Mouse (Mus musculus) urinary bladder, postnatal 14 days (tissue): Measurements from ENCODE around the gene Synpr.
A peak's percentile ranks its signal among the peaks of the same experiment; 100 is the strongest.
"Not testable (repeated sequence)": the region's sequence is repeated elsewhere in the genome, so short reads cannot be mapped to it uniquely, and the experiment has no call there.

Source experiments
- DNase-seq: peaks from one replicate; pipeline ENCODE4 v3.0.0; 2021; ENCODE audit warnings: low spot score

Gene Synpr

GRCm38 (mm10) chr14:13284091-13284844 lies at the start of gene Synpr:
Synpr (plus strand) TSS chr14:13284780.
- peak; percentile 6 for DNase-seq

DNA sequence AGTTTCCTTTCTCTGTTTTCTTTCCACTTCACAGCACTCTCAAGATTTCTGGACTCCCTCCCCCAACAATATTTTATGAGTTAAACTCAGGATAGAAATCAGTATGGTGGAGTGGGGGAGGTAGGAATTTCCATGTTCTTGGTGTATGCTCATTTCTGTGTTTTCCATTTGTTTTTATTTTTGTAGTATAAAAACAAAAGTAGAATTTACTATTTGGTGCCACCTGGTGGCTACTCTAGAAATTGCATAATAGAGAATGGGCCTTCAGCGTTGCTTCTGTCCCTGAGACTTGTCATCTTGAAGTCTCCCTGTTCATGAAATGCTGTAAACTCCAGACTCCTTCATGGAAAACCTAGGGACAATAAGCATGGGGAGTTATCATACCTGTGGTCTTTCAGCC lies 47.7 kb upstream of the Synpr start:
- DNase-seq = no peak

DNA sequence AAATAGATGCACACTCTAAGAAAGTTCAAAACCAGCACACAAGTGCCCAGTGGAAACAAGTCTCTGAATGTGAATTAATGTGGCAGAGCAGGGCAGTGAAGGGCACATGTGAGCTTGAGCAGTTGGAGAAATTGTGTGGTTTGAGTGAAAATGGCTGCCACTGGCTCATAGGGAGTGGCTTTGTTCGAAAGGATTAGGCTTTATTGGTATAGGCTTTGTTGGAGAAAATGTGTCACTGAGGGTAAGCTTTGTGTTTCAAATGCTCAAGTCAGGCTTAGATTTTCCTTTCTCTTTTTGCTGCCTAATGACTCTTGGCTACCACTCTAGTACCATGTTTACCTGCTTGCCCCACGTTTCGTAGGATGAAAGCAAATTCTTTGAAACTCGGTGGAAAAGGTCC lies 37.1 kb upstream of the Synpr start:
- DNase-seq = no peak

DNA sequence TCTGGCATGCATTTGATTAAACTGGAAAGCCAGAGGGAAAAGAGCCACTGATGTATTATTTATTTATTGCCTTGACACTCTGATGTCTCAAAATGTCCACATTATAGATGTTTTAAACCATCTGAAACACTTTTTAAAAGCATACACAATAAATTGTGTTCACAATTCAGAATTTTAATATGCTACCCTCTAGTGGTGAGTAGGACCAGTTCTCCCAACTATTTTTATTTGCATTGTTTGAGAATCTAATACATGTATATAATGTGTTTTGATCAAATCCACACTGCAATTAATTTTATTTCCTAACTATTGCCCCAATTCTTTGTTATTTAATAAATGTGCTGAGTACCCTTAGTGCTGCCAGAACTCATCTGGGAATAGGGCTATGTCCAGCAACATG lies 35.2 kb upstream of the Synpr start:
- DNase-seq = no peak

- DNase-seq = no peak
Observed at GRCm38 (mm10) chr14:13252594-13252993, 32.0 kb upstream of the Synpr start.

GRCm38 (mm10) chr14:13254741-13255140 lies 29.8 kb upstream of the Synpr start:
- not testable (repeated sequence) for DNase-seq

DNA sequence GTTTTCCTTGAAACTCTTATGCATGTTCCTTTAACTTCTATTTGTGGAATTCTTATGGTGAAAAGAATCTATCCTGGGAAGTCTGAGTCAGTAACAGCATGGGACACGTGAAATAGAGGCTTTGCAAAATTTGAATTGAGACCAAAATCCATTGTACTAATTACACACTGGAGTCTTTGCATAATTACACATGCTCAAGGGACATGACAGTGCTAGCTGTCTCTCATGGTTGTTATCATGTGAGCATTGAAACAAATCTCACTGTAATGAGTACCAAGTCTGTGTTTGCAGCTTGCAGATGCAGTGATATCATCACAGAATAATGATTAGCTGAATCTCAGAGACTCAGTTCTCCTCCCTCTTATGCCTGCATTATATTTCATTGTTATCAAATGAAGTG lies 22.2 kb upstream of the Synpr start:
- DNase-seq = no peak

DNA sequence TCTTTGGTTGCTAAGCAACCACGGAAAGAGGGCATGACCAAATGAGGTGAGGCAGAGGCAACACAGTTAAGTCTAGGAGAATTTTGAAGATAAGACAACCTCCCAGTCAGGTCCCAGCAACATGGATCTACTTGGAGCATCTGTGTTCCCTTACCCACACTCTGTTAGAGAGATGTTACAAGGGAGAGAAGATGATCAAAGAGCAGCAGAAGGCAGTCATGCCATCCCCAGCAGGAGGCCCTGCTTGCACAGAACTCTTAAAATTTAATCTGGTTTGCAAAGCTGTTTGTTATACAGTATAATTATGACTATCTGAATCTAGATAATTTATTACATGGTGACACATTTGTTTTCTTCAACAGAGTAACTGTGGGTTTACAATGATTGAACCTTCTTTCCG lies 18.2 kb upstream of the Synpr start:
- DNase-seq = no peak

DNA sequence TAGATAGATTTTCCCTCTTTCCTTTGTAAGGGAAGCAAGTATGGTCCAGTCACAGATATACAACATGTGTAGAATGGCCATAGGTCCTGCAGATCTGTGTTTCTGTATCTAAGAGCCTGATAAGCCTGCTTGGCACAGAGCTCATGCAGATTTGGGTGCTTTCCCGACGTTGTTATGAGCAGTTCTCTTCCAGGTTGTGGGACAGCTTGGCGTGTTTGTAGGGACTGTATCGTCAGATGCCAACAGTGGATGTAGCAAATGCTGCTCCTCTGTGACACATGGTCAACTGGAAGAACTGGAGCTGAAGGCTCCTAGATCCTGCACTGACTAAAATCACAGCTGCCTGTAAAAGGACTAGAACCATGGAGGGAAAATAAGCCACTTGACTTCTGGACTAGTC lies 17.4 kb upstream of the Synpr start:
- DNase-seq = no peak

DNA sequence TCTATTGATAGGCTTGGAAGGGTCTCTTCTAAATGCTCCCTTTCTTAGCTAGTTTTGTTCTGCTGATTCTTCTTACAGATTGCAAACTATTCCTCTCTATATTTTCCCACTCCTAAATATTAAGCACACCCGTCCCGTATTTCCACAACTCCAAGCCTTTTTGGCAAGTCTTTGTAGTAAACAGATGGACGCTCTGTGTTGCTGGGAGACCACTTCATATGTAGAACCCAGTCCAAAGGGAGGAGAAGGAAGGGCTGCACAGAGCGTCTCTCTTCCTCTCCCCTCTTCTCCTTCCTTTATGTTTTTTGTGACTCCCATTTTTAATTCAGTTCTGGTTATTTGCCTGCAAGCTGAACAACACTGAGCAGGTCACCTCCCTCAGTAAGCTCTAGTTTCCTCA lies 1.4 kb upstream of the Synpr start:
- DNase-seq = no peak

GRCm38 (mm10) chr14:13284845-13285198 lies 242 bp downstream of the Synpr start:
- DNase-seq = no peak

- no peak for DNase-seq
Observed at GRCm38 (mm10) chr14:13285341-13286130, 956 bp downstream of the Synpr start.

DNA sequence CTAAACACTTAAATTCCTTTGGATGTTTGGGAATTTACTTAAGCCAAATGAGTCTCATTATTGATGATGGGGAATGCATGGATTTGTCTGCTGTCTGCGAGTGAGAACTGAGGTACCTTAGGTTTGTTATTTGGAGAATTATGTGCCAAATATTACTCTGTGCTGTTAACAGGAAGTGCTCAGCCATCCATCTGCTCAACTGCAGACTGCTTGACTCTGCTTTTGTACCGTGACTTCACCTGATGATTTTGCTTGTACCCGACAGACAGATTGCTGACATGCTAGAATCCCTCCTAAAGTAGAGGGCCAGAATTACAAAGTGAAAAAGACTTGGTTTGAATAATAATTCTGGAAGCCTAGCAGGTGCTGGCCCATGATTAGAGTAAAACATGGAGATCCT lies 9.6 kb downstream of the Synpr start:
- no peak for DNase-seq

DNA sequence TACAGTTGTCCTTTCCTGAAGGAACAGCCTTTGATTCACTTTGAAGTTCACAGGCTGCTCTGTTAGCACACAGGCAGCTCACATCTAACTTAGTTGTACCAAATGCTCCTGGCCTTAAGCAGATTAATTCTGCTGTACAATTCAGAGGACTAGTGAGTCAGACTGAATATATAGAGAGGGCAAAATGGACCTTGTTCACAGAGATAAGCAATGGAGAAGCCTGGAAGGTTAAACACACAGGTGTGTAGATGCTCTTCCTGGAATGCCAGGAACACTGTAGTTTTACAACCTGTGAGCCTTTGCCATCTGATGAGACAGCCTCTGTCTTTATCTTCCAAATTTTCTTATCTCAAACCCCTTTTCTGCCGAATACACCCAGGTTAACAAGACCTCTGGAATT lies 29.7 kb downstream of the Synpr start:
- DNase-seq = no peak

GRCm38 (mm10) chr14:13328461-13328860 lies 43.9 kb downstream of the Synpr start:
- DNase-seq = no peak

DNA sequence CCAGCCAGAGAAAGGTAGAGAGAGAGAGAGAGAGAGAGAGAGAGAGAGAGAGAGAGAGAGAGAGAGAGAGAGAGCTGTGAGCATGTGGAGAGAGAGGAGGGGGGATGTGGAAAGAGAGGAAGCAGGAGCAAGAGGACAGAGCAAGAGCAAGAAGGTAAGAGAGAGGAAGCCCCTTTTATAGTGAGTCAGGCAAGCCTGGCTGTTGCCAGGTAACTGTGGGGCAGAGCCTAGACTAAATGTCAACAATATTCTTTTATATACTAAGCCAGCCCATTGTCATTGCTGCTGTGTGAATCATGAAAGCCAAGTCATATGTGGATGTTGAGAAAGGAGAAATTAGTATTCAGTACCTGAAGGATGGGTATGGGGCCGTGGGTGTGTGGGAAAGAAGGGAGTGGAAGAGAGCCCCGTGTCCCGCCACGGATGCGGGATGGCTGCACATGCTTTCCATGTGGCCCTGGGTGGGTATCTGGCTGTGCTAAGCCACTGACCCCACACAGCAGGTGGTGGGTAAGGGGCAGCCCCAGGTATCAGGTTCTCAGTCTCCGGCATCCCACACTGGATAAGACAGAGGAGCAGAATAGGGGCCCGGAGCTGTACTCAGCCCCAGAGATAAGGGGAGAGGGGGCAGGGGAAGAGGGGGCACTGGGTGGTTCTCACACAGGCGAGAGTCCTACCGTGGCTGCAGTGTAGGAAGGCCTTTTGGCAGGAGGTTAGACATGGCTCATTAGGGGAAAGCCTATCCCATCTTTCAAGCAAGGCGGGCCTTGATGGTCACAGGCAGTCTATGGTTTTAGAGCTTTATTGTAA lies 48.1 kb downstream of the Synpr start:
- DNase-seq = no peak

DNA sequence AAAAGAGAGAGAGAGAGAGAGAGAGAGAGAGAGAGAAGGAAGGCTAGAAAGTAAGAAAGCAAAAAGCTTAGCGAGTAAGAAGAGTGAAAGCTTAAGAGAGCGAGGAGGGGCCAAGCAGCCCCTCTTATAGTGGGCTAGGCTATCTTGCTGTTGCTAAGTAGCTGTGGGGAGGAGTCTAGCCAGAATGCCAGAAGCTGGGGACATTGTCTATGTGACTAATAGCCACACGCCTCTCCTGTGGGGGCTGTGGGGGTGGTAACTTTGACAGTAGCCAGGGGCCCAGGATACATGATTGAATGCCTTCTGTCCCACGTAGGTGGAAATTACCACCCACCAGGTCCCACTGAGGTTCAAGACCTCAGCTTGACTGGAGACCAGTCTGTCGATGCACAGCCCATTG lies 48.8 kb downstream of the Synpr start:
- DNase-seq = no peak

GRCm38 (mm10) chr14:13336162-13336561 lies 51.6 kb downstream of the Synpr start:
- DNase-seq = no peak

- DNase-seq = no peak
Observed at GRCm38 (mm10) chr14:13340688-13341087, 56.1 kb downstream of the Synpr start.

DNA sequence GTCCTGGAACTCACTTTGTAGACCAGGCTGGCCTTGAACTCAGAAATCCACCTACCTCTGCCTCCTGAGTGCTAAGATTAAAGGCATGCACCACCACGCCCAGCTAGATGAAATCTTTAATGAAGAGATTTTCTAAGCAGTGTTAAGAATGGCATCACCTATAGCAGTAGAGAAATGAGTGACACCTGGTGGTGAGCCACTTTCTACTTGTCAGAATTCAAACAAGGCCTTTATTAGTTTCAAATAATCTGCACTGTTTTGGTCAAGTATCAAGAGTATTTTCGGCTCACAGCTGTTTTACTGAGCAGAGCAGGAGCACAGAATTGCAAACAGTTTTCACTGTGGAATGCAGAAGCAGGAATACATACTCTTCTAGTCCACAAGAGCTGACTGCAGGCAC lies 59.7 kb downstream of the Synpr start:
- no peak for DNase-seq

- no peak for DNase-seq
Observed at GRCm38 (mm10) chr14:13349170-13349865, 64.7 kb downstream of the Synpr start.

GRCm38 (mm10) chr14:13354154-13354553 lies 69.6 kb downstream of the Synpr start:
- DNase-seq = no peak
